Mouse (Mus musculus) thymus, postnatal 0 days (tissue): ENCODE results near the gene Dnaja3. TPM values are rescaled to one million over a fixed set of nuclear protein-coding genes. Genes with fewer than 3 reads are reported as not detected.
"Not testable (repeated sequence)": the region's sequence is repeated elsewhere in the genome, so short reads cannot be mapped to it uniquely, and the experiment has no call there.

Experiments
- DNase-seq: peaks from one replicate; pipeline ENCODE4 v3.0.0-alpha.2; 2015; ENCODE audit warnings: low spot score
- polyA plus RNA-seq: library from polyadenylated mRNA; unstranded; fragments of >200 nt; fragmentation: Nextera tagmentation; extraction: Ambion mirVana; gene quantifications from 2 replicates; pipeline ENCODE4 v1.2.1, GENCODE M21; 2015

Gene Dnaja3
- polyA plus RNA-seq, 1 experiment from 2014 or later: 47.3 TPM

DNA sequence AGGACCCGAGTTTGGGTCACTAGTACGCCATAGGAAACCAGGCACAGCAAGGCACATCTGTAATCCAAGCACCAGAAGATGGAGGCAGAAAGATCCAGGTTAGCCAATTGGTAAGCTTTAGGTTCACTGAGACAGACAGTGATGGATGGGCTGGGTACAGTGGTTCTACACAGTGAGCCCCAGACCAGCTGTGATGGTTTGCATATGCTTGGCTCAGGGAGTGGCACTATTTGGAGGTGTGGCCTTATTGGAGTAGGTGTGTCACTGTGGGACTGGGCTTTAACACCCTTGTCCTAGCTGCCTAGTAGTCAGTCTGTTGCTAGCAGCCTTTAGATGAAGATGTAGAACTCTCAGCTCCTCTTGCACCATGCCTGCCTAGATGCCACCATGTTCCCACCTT is 24.0 kb downstream of the Dnaja3 start:
- DNase-seq: no peak

GRCm38 (mm10) chr16:4665726-4666125 is 25.9 kb downstream of the Dnaja3 start:
- no peak for DNase-seq

- peak; percentile 89 for DNase-seq
These were observed 27.5 kb downstream of the Dnaja3 start for GRCm38 (mm10) chr16:4667190-4667808.

- DNase-seq: no peak
These were observed 30.5 kb downstream of the Dnaja3 start for GRCm38 (mm10) chr16:4670317-4670716.

GRCm38 (mm10) chr16:4674091-4674490 is 34.3 kb downstream of the Dnaja3 start:
- DNase-seq: peak; percentile 89

DNA sequence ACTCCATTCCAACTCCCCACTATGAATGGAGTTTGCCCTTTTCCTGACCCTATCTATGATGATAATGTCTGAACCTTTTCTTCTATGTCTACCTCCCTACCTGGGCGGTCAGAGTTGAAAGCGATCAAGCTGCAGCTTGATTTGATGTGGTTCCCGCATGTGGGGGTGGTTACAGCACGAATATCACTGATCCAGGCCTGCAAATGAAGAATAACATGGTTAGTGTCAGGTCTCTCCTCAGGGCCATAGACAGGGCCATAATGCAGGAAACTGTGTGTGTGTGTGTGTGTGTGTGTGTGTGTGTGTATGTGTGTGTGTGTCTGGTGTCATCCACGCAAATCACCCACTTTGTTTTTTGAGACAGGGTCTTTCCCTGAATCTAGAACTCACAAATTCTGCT is 37.0 kb downstream of the Dnaja3 start:
- DNase-seq: no peak

GRCm38 (mm10) chr16:4678080-4678479 is 38.3 kb downstream of the Dnaja3 start:
- DNase-seq: no peak

- DNase-seq: peak; percentile 95
These were observed 39.6 kb downstream of the Dnaja3 start, which contains the start of gene Coro7 for GRCm38 (mm10) chr16:4679121-4680018. Gene Coro7 (minus strand): TSS chr16:4679777.

GRCm38 (mm10) chr16:4680922-4681455 is 41.2 kb downstream of the Dnaja3 start:
- not testable (repeated sequence) for DNase-seq

DNA sequence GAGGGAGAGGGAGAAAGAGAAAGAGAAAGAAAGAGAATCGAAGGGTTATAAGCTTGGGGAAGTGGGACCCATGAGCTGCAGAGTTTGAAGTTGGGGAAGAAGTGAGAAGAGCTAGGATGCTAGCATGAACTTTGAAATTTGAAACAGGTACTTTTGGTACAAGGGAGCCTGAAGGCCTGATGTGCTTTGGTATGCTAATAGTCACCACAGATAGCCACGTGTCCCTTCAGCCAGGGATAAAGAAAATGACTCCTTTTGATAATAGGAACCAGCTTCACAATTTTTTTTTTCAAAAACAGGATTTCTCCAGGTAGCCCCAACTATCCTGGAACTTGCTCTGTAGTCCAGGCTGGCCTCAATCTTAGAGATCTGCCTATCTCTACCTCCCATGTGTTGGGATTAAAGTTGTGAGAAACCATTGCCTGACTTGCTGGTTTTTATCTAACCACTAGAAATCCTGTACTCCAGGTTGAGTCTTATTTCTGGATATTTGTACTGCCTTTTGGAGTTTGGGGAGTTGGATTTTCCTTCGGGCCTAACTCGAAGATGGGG is 42.9 kb downstream of the Dnaja3 start:
- DNase-seq: no peak

DNA sequence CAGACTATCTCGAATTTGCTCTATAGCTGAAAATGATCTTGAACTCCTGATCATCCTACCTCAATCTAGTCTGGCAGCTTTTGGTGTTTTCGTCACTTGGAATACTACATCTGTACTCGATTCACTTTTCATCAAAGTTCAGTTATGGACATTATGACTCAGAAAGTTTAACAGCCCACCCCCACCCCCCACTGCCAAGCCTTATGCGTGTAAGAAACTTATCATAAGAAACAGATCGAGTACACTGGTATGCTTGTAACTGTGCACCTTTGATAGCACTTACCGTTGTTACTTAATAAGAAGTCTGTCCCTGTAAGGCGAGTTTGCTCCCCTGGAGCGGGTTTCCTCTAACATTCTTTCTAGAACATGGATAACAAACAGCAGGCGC is 43.4 kb downstream of the Dnaja3 start:
- no peak for DNase-seq

- peak; percentile 97 for DNase-seq
These were observed 44.0 kb downstream of the Dnaja3 start for GRCm38 (mm10) chr16:4683581-4684456.

- DNase-seq: no peak
These were observed 44.6 kb downstream of the Dnaja3 start for GRCm38 (mm10) chr16:4684457-4684791.

DNA sequence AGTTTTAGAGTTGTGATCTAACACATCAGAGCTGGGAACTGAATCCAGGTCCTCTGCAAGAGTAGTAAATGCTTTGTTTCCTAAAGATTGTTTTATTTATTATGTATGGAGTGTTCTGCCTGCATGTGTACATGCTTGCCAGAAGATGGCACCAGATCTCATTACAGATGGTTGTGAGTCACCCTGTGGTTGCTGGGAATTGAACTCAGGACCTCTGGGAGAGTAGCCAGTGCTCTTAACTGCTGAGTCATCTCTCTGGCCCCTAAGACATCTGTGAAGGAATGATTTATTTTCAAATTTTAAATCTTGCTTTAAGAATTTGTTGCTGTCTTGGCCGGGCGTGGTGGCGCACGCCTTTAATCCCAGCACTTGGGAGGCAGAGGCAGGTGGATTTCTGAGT is 49.6 kb downstream of the Dnaja3 start:
- not testable (repeated sequence) for DNase-seq

- no peak for DNase-seq
These were observed 61.4 kb downstream of the Dnaja3 start for GRCm38 (mm10) chr16:4701211-4701610.

DNA sequence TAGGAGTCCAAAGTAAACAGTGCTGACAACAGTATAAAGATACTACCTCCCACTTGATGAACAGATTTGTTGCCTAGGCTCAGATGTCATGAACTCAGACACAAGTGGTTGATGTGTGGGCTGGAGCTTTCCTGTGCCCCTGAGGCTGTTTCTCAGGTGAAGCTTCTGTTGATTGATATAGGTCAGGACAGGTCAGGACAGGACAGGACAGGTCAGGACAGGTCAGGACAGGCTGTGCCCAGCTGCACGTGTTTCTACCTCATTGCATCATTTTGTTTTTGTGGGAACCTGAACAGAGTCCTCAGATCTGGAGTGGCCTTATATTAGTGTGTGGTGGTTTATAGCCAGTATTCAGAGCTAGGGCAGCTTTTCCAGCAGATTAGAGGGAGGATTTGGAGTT is 62.9 kb downstream of the Dnaja3 start:
- DNase-seq: no peak

- DNase-seq: no peak
These were observed 65.8 kb downstream of the Dnaja3 start for GRCm38 (mm10) chr16:4705541-4705940.

DNA sequence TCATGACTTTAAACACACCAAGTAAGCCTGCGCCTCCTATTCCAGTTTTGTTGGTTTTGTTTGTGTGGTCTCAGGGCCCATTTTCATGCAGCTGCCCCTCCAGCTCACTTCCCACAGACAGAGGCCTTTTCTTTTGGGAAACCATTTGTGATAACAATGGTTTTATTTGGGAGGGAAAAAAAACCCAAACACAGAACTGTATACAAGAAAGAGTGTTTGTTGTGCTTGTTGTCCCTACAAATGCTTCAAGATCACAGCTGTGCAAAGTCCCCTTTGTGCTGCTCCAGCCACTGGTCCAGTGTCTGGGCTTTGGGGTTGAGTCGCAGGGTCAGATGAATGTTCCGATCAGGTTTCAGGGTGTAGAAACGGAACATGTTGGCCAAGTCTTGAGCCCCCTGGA is 71.4 kb downstream of the Dnaja3 start:
- DNase-seq: no peak

GRCm38 (mm10) chr16:4713861-4714710 is 74.3 kb downstream of the Dnaja3 start:
- no peak for DNase-seq

- DNase-seq: no peak
These were observed 78.1 kb downstream of the Dnaja3 start for GRCm38 (mm10) chr16:4717866-4718265.
